Mouse (Mus musculus): ENCODE results near the gene Rhob. TPM values are rescaled to one million over a fixed set of nuclear protein-coding genes. Genes with fewer than 3 reads are reported as not detected.

Gene Rhob
- total RNA-seq, 2 experiments from 2014 or later: 145 to 186 TPM

GRCm38 (mm10) chr12:8506954-8507707 is 7.3 kb upstream of the Rhob start:
- DNase-seq: peak in 1 of 2 experiments; percentile 21
- intact Hi-C loops (cut with DNase I): no loop called here

GRCm38 (mm10) chr12:8504131-8504530 is 4.3 kb upstream of the Rhob start:
- no peak for DNase-seq
- intact Hi-C loops (cut with DNase I): no loop called here

GRCm38 (mm10) chr12:8502546-8502945 is 2.7 kb upstream of the Rhob start:
- DNase-seq: peak; percentile 42 to 59
- intact Hi-C loops (cut with DNase I): loop anchor here (1.0 kb wide), 1 partner anchor 175 kb away; no protein-coding TSS in a partner anchor

- peak in 1 of 2 experiments; percentile 31 for DNase-seq
- intact Hi-C loops (cut with DNase I): loop anchor here (1.0 kb wide), 1 partner anchor 174 kb away; no protein-coding TSS in a partner anchor
Observed at GRCm38 (mm10) chr12:8501571-8502305, 1.9 kb upstream of the Rhob start.

GRCm38 (mm10) chr12:8500597-8501570 is 1.1 kb upstream of the Rhob start:
- intact Hi-C loops (cut with DNase I): no loop called here
- DNase-seq: peak; percentile 46 to 54

GRCm38 (mm10) chr12:8499001-8499870 is 573 bp downstream of the Rhob start:
- intact Hi-C loops (cut with DNase I): loop anchor here (1.0 kb wide), 1 partner anchor 142 kb away; no protein-coding TSS in a partner anchor
- peak in 1 of 2 experiments; percentile 74 for DNase-seq

GRCm38 (mm10) chr12:8498591-8499000 is 1.2 kb downstream of the Rhob start:
- DNase-seq: peak in 1 of 2 experiments; percentile 53
- intact Hi-C loops (cut with DNase I): loop anchor here (1.0 kb wide), 1 partner anchor 54 kb away; no protein-coding TSS in a partner anchor

GRCm38 (mm10) chr12:8498148-8498571 is 1.6 kb downstream of the Rhob start:
- intact Hi-C loops (cut with DNase I): loop anchor here (1.0 kb wide), 1 partner anchor 54 kb away; no protein-coding TSS in a partner anchor
- peak; percentile 53 to 63 for DNase-seq

GRCm38 (mm10) chr12:8497314-8497706 is 2.5 kb downstream of the Rhob start:
- intact Hi-C loops (cut with DNase I): no loop called here
- no peak for DNase-seq

- intact Hi-C loops (cut with DNase I): no loop called here
- DNase-seq: peak in 1 of 2 experiments; percentile 11
Observed at GRCm38 (mm10) chr12:8496679-8497313, 3.0 kb downstream of the Rhob start.

- intact Hi-C loops (cut with DNase I): no loop called here
- peak; percentile 65 to 74 for DNase-seq
Observed at GRCm38 (mm10) chr12:8495881-8496678, 3.7 kb downstream of the Rhob start.

- intact Hi-C loops (cut with DNase I): no loop called here
- DNase-seq: peak in 1 of 2 experiments; percentile 18
Observed at GRCm38 (mm10) chr12:8494675-8495074, 5.1 kb downstream of the Rhob start.

- no peak for DNase-seq
- intact Hi-C loops (cut with DNase I): no loop called here
Observed at GRCm38 (mm10) chr12:8493386-8493785, 6.4 kb downstream of the Rhob start.

GRCm38 (mm10) chr12:8489098-8489497 is 10.7 kb downstream of the Rhob start:
- no peak for DNase-seq
- intact Hi-C loops (cut with DNase I): no loop called here

GRCm38 (mm10) chr12:8488652-8488980 is 11.2 kb downstream of the Rhob start:
- intact Hi-C loops (cut with DNase I): no loop called here
- DNase-seq: no peak

GRCm38 (mm10) chr12:8487959-8488651 is 11.7 kb downstream of the Rhob start:
- DNase-seq: peak; percentile 46 to 58
- intact Hi-C loops (cut with DNase I): no loop called here

- intact Hi-C loops (cut with DNase I): no loop called here
- DNase-seq: no peak
Observed at GRCm38 (mm10) chr12:8487281-8487680, 12.5 kb downstream of the Rhob start.
